Mouse (Mus musculus): ENCODE measurements at regions not wholly inside any gene's neighbourhood (a gene's known extent, or its start where the extent isn't known, plus 50 kb on each side); places are given as distances from the start of the nearest gene placed in this dataset.

DNA sequence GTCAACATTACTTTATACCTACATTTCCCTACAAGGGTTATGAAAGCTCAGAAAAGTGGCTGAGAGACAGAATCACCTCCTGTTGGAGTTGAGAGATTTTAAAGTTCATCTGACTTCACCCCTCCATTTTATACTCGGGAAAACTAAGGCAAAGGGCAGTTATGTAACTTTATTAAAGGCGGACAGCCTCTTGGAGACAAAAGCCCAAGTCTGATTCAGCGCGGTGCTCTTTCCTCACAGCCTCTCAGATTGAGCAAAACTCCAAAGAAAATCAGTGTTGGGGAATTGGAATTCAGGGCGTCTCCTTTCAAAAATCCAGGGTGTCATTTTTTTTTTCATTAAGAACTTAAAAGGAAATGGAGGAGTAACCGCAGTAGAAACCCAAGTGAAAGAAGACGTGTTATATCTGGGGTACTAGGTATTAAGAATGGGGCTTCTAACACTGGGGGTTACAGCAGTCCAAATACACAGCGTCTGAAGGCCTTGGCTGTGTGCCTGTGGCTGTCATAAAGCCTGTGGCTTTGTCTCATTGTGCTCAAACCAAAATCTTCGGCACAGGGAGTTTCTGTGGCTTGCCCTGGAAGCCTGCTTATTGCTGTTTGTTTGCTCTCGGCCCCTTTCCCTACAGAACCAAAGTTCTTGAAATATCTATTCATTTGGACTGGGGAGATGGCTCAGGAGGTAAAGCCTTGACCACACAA, 137.7 kb upstream of the Mkln1 start:
- no peaks in the 10 kb centered on the region for H3K36me3 ChIP-seq (replicated peaks; ENCODE audit: low read length)
- TF ChIP-seq FLI1 (IDR thresholded peaks at IDR 0.05; ENCODE audit: low read length) (no peak), GATA1 (IDR thresholded peaks at IDR 0.05; ENCODE audit: borderline replicate concordance, low read length) (no peak)
- H3K4me1 ChIP-seq = no peaks in the 10 kb centered on the region
- no peak overlapping the region for H3K4me3 ChIP-seq (replicated peaks)
- H3K9me3 ChIP-seq = no peaks in the 10 kb centered on the region
- peaks cover 10% of the 10 kb centered on the region for H3K27me3 ChIP-seq (replicated peaks)

GRCm38 (mm10) chr6:31261797-31262540, 136.6 kb upstream of the Mkln1 start:
- H3K36me3 ChIP-seq (replicated peaks; ENCODE audit: low read length) = no peaks in the 10 kb centered on the region
- H3K9me3 ChIP-seq = no peaks in the 10 kb centered on the region
- peaks cover 10% of the 10 kb centered on the region for H3K27me3 ChIP-seq (replicated peaks)
- no peak for TF ChIP-seq FLI1 (IDR thresholded peaks at IDR 0.05; ENCODE audit: low read length)
- TF ChIP-seq GATA1 (IDR thresholded peaks at IDR 0.05; ENCODE audit: borderline replicate concordance, low read length) = no peak
- H3K4me3 ChIP-seq (replicated peaks) = no peak overlapping the region
- H3K4me1 ChIP-seq = no peaks in the 10 kb centered on the region

DNA sequence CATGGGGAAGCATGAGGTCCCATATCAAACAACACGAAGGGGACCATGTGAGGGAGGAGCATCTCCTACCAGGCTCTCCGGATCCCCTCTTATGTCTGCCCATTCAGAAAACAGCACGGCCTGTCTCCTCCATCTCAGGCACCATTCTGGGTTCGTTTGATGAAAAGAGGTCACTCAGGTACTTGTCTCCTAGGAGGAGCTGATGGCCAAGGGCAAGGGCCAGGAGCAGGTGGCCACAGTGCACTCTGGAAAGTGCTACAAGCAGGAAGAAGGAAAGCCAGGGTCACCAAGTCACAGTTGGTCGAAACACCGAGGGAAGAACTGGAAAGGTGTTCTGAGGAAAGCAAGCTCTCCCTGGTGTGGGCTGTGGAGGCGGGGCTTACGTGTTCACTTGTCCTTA, 135.9 kb upstream of the Mkln1 start:
- no peaks in the 10 kb centered on the region for H3K4me1 ChIP-seq
- H3K9me3 ChIP-seq = no peaks in the 10 kb centered on the region
- no peaks in the 10 kb centered on the region for H3K36me3 ChIP-seq (replicated peaks; ENCODE audit: low read length)
- no peak overlapping the region for H3K4me3 ChIP-seq (replicated peaks)
- peaks cover 10% of the 10 kb centered on the region for H3K27me3 ChIP-seq (replicated peaks)
- TF ChIP-seq FLI1 (IDR thresholded peaks at IDR 0.05; ENCODE audit: low read length) = no peak
- no peak for TF ChIP-seq GATA1 (IDR thresholded peaks at IDR 0.05; ENCODE audit: borderline replicate concordance, low read length)

GRCm38 (mm10) chr6:31263821-31264220, 134.7 kb upstream of the Mkln1 start:
- H3K36me3 ChIP-seq (replicated peaks; ENCODE audit: low read length) = no peaks in the 10 kb centered on the region
- peaks cover 13% of the 10 kb centered on the region for H3K27me3 ChIP-seq (replicated peaks)
- 0 out of 2 replicates have a peak, but pooled peaks cover 5% of the 10 kb centered on the region for H3K4me1 ChIP-seq
- no peak overlapping the region for H3K4me3 ChIP-seq (replicated peaks)
- H3K9me3 ChIP-seq = no peaks in the 10 kb centered on the region
- TF ChIP-seq GATA1 (IDR thresholded peaks at IDR 0.05; ENCODE audit: borderline replicate concordance, low read length) = no peak
- no peak for TF ChIP-seq FLI1 (IDR thresholded peaks at IDR 0.05; ENCODE audit: low read length)

GRCm38 (mm10) chr6:31266441-31267040, 132.0 kb upstream of the Mkln1 start:
- H3K27me3 ChIP-seq (replicated peaks) = peaks cover 14% of the 10 kb centered on the region
- 0 out of 2 replicates have a peak, but pooled peaks cover 5% of the 10 kb centered on the region for H3K4me1 ChIP-seq
- no peak overlapping the region for H3K4me3 ChIP-seq (replicated peaks)
- H3K9me3 ChIP-seq = no peaks in the 10 kb centered on the region
- TF ChIP-seq GATA1 (IDR thresholded peaks at IDR 0.05; ENCODE audit: borderline replicate concordance, low read length) (no peak), FLI1 (IDR thresholded peaks at IDR 0.05; ENCODE audit: low read length) (no peak)
- no peaks in the 10 kb centered on the region for H3K36me3 ChIP-seq (replicated peaks; ENCODE audit: low read length)

- no peak overlapping the region for H3K4me3 ChIP-seq (replicated peaks)
- H3K4me1 ChIP-seq = 0 out of 2 replicates have a peak, but pooled peaks cover 5% of the 10 kb centered on the region
- no peaks in the 10 kb centered on the region for H3K9me3 ChIP-seq
- TF ChIP-seq GATA1 (IDR thresholded peaks at IDR 0.05; ENCODE audit: borderline replicate concordance, low read length) (no peak), FLI1 (IDR thresholded peaks at IDR 0.05; ENCODE audit: low read length) (no peak)
- peaks cover 14% of the 10 kb centered on the region for H3K27me3 ChIP-seq (replicated peaks)
- H3K36me3 ChIP-seq (replicated peaks; ENCODE audit: low read length) = no peaks in the 10 kb centered on the region
Observed at GRCm38 (mm10) chr6:31268057-31268456, 130.5 kb upstream of the Mkln1 start.

DNA sequence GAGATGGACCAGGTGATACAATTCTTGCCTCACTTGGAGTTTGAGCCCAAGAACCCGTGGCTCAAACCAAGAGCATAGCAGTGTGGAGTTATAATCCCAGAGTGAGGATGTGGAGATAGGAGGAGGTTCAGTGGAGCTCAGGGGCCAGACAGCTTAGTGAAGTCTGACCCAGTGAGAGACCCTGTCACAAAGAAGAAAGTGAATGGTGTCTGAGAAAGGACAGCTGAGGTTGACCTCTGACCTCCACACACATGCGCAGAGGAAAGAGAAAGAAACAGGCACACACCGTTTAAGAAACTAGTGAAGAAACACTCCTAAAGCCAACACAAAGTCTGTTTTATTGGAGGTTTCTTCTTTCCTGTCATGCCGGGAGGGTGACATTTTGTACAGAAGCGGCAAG, 124.7 kb upstream of the Mkln1 start:
- no peaks in the 10 kb centered on the region for H3K9me3 ChIP-seq
- H3K36me3 ChIP-seq (replicated peaks; ENCODE audit: low read length) = no peaks in the 10 kb centered on the region
- H3K4me1 ChIP-seq = peaks cover 3% of the 10 kb centered on the region
- TF ChIP-seq FLI1 (IDR thresholded peaks at IDR 0.05; ENCODE audit: low read length) = no peak
- no peak for TF ChIP-seq GATA1 (IDR thresholded peaks at IDR 0.05; ENCODE audit: borderline replicate concordance, low read length)
- no peak overlapping the region for H3K4me3 ChIP-seq (replicated peaks)
- peaks cover 9% of the 10 kb centered on the region for H3K27me3 ChIP-seq (replicated peaks)

DNA sequence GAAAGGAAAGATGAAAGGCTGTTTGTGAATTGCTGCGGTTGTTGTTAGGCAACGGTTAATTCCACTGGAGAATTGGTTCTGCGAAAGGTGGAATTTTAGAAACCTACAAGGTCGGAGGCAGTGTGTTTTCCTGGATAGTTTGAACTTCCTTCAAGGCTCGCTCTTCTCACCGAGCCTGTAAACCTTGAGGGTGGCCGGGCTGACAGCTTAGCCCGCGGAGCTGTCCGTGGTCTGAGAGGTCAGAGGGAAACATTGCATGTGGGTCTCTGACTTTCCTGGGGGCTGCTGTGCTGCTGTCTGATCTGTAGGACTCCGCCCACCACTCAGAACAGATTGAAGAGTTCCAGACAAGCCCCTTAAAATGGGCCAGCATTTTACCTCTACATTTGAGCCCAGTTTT, 124.3 kb upstream of the Mkln1 start:
- Histone ChIP-seq H3K4me3 (replicated peaks) (no peak overlapping the region), H3K9me3 (no peaks in the 10 kb centered on the region), H3K4me1 (peaks cover 5% of the 10 kb centered on the region), H3K27me3 (replicated peaks) (peaks cover 5% of the 10 kb centered on the region), H3K36me3 (replicated peaks; ENCODE audit: low read length) (no peaks in the 10 kb centered on the region)
- TF ChIP-seq GATA1 (IDR thresholded peaks at IDR 0.05; ENCODE audit: borderline replicate concordance, low read length) = no peak
- TF ChIP-seq FLI1 (IDR thresholded peaks at IDR 0.05; ENCODE audit: low read length) = no peak

GRCm38 (mm10) chr6:31277792-31278191, 120.7 kb upstream of the Mkln1 start:
- no peak for TF ChIP-seq FLI1 (IDR thresholded peaks at IDR 0.05; ENCODE audit: low read length)
- TF ChIP-seq GATA1 (IDR thresholded peaks at IDR 0.05; ENCODE audit: borderline replicate concordance, low read length) = no peak
- Histone ChIP-seq H3K4me3 (replicated peaks) (no peak overlapping the region), H3K27me3 (replicated peaks) (peaks cover 2% of the 10 kb centered on the region), H3K9me3 (no peaks in the 10 kb centered on the region), H3K4me1 (peaks cover 5% of the 10 kb centered on the region), H3K36me3 (replicated peaks; ENCODE audit: low read length) (no peaks in the 10 kb centered on the region)

DNA sequence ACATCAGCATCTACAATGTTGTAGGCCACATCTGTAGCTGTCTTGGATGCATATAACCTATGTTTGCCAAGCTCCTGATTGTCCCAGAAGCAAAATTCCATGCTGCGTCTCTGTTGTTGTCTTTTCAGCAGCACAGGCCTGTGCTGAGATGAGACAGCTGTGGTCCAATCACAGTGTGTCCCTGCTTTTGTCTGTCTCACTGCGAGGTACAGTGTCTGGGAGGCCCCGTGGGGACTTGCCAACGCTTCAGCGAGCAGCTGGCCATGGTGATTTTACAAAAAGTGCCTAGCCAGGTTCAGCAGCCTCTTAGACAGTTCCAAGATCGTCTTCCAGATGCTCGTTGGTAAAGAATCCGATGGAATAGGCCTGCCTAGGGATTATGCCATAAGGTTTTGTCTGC, 114.6 kb upstream of the Mkln1 start:
- TF ChIP-seq FLI1 (IDR thresholded peaks at IDR 0.05; ENCODE audit: low read length) = no peak
- no peak for TF ChIP-seq GATA1 (IDR thresholded peaks at IDR 0.05; ENCODE audit: borderline replicate concordance, low read length)
- Histone ChIP-seq H3K27me3 (replicated peaks) (peaks cover 2% of the 10 kb centered on the region), H3K4me3 (replicated peaks) (no peak overlapping the region), H3K36me3 (replicated peaks; ENCODE audit: low read length) (peaks cover 3% of the 10 kb centered on the region), H3K4me1 (peaks cover 30% of the 10 kb centered on the region), H3K9me3 (no peaks in the 10 kb centered on the region)

All from megakaryocyte, embryonic 14.5 days (primary cell).